Mouse (Mus musculus) ES-E14 (cell line): ENCODE results near the gene Smap1. TPM values are rescaled to one million over a fixed set of nuclear protein-coding genes. Genes with fewer than 3 reads are reported as not detected.

ENCODE experiments used
- DNase-seq: peaks from one replicate; pipeline ENCODE4 v3.0.0-alpha.2; 2013; ENCODE audit warnings: low read depth, low spot score
- H3K27ac ChIP-seq: 2 replicates; pipeline ENCODE4 v1.5.1; 2012; ENCODE audit warnings: low read depth, mild to moderate bottlenecking, low read length, moderate library complexity, mixed read lengths; ENCODE audit not compliant: poor library complexity, insufficient read depth, severe bottlenecking
- H3K36me3 ChIP-seq: 2 replicates; pipeline ENCODE4 v1.6.1; 2012; ENCODE audit warnings: mild to moderate bottlenecking, low read length, moderate library complexity, mixed read lengths; ENCODE audit not compliant: control insufficient read depth, poor library complexity, insufficient read depth, severe bottlenecking
- H3K4me1 ChIP-seq, 2 experiments: fragments of 150-350 bp in 1 of 2; sonication (generic) in 1 of 2; 2 replicates each; pipeline ENCODE4 v1.6.1; 2012; ENCODE audit warnings: low read length in 2 of 2, mild to moderate bottlenecking in 1 of 2, mixed read lengths in 1 of 2; ENCODE audit not compliant: control insufficient read depth in 2 of 2, insufficient read depth in 2 of 2, poor library complexity in 1 of 2
- H3K4me3 ChIP-seq, 2 experiments: fragments of 150-350 bp in 1 of 2; sonication (generic) in 1 of 2; 2 replicates each; pipeline ENCODE4 v1.5.1; 2012; ENCODE audit warnings: low read length in 2 of 2, low read depth in 1 of 2, mild to moderate bottlenecking in 1 of 2, mixed read lengths in 1 of 2; ENCODE audit not compliant: insufficient read depth in 1 of 2, poor library complexity in 1 of 2, severe bottlenecking in 1 of 2
- H3K9ac ChIP-seq: 2 replicates; pipeline ENCODE4 v1.6.1; 2012; ENCODE audit warnings: low read depth, mild to moderate bottlenecking, low read length, mixed read lengths; ENCODE audit not compliant: poor library complexity, insufficient read depth, severe bottlenecking
- H3K9me3 ChIP-seq: fragments of 150-350 bp; sonication (generic); 2 replicates; pipeline ENCODE4 v1.6.1; 2012; ENCODE audit warnings: low read depth, mild to moderate bottlenecking, low read length; ENCODE audit not compliant: control insufficient read depth, insufficient read depth
- CHD2 ChIP-seq: IDR thresholded peaks from 2 replicates; pipeline ENCODE4 v1.6.1; 2014; ENCODE audit warnings: mild to moderate bottlenecking, low read depth, low read length, inconsistent platforms
- HCFC1 ChIP-seq: IDR thresholded peaks from 2 replicates; pipeline ENCODE4 v1.6.1; 2012; ENCODE audit warnings: low read length, inconsistent platforms, borderline replicate concordance; ENCODE audit not compliant: insufficient read depth
- MAFK ChIP-seq: IDR thresholded peaks from 2 replicates; pipeline ENCODE4 v1.6.1; 2014; ENCODE audit warnings: mild to moderate bottlenecking, low read depth, low read length, inconsistent platforms; ENCODE audit not compliant: insufficient read depth
- ZC3H11A ChIP-seq: IDR thresholded peaks from 2 replicates; pipeline ENCODE4 v1.6.1; 2012; ENCODE audit warnings: low read depth, mild to moderate bottlenecking, inconsistent platforms, low read length, borderline replicate concordance
- ZNF384 ChIP-seq: IDR thresholded peaks from 2 replicates; pipeline ENCODE4 v1.6.1; 2012; ENCODE audit warnings: low read depth, low read length, inconsistent platforms
- in situ Hi-C, 2 experiments: fragments of 600-800 bp; cut with MboI; formaldehyde crosslinking; loops; one replicate each; pipeline ENCODE4 v1.15.1; 2025; ENCODE audit warnings: low sequenced_read_pairs in 2 of 2, inconsistent platforms in 1 of 2; ENCODE audit not compliant: unreplicated experiment in 2 of 2
- total RNA-seq: library from RNA; depleted of rRNA; stranded (reverse); fragments of 300-350 nt; gene quantifications from 2 replicates; pipeline ENCODE4 v1.2.3, GENCODE M21; 2012

Gene Smap1
- total RNA-seq, 1 experiment: 41.3 TPM

DNA sequence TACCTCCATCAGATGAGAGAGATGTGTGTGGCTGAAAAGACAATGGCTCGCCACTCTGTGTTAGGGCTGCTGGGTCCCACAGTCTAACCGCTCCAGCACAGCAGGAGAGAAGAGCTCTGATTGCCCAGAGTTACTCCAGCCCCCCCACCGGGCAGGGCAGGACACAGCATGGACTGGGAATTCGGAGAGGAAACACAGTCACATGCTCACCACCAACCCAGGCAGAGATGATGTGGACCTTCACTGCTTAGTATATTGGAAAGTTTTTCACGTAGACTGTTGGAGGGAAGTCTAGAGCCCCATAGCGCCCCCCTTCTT is 37.3 kb upstream of the Smap1 start:
- in situ Hi-C loops: no loop called here
- no peak for DNase-seq
- TF ChIP-seq CHD2 (no peak), ZNF384 (no peak), ZC3H11A (no peak), HCFC1 (no peak), MAFK (no peak)
- Histone ChIP-seq H3K27ac (no peak overlapping the region), H3K9me3 (no peaks in the 10 kb centered on the region), H3K36me3 (no peaks in the 10 kb centered on the region), H3K9ac (no peak overlapping the region), H3K4me3 (peak overlapping the region; percentile 34 to 69), H3K4me1 (peaks cover 0 to 7% of the 10 kb centered on the region in 2 experiments; a peak in 1 of 4 replicates)

DNA sequence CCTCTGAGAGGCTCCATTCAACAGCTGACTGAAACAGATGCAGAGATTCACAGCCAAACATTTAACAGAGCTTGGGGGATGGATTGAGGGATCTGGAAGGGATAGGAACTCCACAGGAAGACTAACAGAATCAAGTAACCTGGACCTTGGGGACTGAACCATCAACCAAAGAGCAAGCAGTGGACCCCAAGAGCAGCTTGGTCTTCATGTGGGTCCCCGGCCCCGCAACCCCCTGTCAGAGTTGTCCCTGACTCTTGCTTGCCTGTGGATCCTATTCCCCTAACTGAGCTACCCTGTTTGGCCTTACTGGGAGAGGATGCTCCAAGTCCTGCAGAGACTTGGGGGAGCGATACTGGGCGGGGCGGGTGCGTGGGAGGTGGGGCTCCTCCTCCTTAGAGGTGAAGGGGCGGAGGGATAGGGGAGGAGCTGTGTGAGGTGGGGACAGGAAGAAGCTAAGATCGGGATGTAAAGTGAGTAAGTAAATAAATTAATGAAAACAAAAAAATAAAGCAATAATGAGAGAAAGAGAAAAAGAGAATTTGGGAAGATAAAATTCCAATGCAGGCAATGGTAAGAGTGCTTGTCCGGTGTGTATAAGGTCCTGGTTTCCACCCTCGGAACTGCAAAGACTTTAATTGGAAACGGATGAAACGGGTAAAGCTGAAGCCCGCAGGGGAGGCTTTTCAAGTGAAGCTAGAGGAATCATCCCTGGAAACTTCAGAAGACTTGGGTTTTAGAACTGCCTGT is 36.7 kb upstream of the Smap1 start:
- no peak for TF ChIP-seq CHD2
- in situ Hi-C loops: no loop called here
- H3K27ac ChIP-seq: no peak overlapping the region
- H3K36me3 ChIP-seq: no peaks in the 10 kb centered on the region
- no peak overlapping the region for H3K9ac ChIP-seq
- H3K4me1 ChIP-seq: peaks cover 0 to 7% of the 10 kb centered on the region in 2 experiments; a peak in 1 of 4 replicates
- H3K4me3 ChIP-seq: peak overlapping the region; percentile 34 to 69
- no peaks in the 10 kb centered on the region for H3K9me3 ChIP-seq
- no peak for DNase-seq

DNA sequence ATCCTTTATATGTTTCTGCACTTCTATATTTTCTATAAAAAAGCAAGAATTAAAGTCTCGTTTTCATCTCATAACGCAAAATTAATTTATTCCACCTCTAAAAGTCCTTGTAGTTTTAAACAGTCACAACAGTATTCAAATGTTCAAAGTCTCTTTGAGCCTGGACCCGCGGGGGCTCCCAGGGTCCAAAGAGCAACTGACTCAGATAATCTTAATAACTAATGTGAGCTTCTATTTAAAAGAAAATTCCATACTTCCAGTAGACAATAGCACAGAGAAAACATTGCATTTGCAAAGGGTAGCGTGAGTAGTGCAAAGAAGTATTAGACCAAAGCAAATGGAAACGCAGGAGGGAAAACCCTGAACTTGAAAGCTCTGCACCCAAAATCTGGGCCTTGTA is 36.0 kb upstream of the Smap1 start:
- Histone ChIP-seq H3K27ac (no peak overlapping the region), H3K4me1 (peaks cover 0 to 7% of the 10 kb centered on the region in 2 experiments; a peak in 1 of 4 replicates), H3K4me3 (no peak overlapping the region), H3K9ac (no peak overlapping the region), H3K9me3 (no peaks in the 10 kb centered on the region), H3K36me3 (no peaks in the 10 kb centered on the region)
- no peak for DNase-seq
- in situ Hi-C loops: no loop called here
- TF ChIP-seq CHD2: no peak
- TF ChIP-seq MAFK: no peak
- TF ChIP-seq HCFC1: no peak
- no peak for TF ChIP-seq ZC3H11A
- no peak for TF ChIP-seq ZNF384

DNA sequence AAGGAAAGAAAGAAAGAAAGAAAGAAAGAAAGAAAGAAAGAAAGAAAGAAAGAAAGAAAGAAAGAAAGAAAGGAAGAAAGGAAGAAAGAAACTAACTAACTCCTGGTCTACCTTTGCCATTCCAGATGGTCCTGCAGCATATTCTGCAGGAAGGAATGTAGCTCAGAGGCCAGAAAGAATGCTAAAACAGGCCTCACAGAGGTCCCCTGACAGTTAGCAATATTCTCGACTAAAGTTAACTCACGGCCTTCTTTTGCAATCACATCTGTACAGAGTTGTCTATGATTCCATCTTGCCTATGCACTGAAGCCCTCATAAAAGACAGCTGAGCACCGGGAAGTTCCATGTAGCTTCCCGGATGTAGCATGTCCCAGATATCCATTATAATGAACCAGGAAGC is 33.4 kb upstream of the Smap1 start:
- H3K9ac ChIP-seq: no peak overlapping the region
- in situ Hi-C loops: no loop called here
- H3K9me3 ChIP-seq: no peaks in the 10 kb centered on the region
- H3K4me1 ChIP-seq: peaks cover 0 to 5% of the 10 kb centered on the region in 2 experiments; a peak in 1 of 4 replicates
- TF ChIP-seq HCFC1: no peak
- TF ChIP-seq ZC3H11A: no peak
- no peak for TF ChIP-seq CHD2
- TF ChIP-seq MAFK: no peak
- no peak for TF ChIP-seq ZNF384
- no peaks in the 10 kb centered on the region for H3K36me3 ChIP-seq
- H3K27ac ChIP-seq: no peak overlapping the region
- no peak overlapping the region for H3K4me3 ChIP-seq
- no peak for DNase-seq

DNA sequence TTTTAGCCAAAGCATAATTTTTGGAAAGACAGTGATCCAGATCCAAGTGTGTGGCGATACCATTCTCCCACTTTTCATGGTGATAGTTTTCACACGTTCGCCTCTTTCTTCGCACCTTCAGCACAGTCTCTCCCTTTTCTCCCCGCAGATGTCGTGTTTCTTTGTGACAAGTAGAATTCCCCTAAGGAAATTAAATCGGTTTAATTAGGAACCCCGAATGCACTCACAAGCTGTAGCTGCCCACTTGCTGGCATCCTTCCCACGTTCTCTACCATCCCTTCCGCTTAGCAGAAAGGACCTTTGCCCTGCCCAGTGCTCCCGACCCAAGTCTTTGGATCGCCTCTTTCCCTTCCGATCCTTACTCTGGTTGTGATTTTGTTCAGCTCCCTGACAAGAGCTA is 31.8 kb upstream of the Smap1 start:
- H3K9me3 ChIP-seq: no peaks in the 10 kb centered on the region
- no peak overlapping the region for H3K4me3 ChIP-seq
- TF ChIP-seq MAFK (no peak), ZC3H11A (no peak), ZNF384 (no peak)
- in situ Hi-C loops: no loop called here
- no peak for DNase-seq
- no peak overlapping the region for H3K27ac ChIP-seq
- no peaks in the 10 kb centered on the region for H3K36me3 ChIP-seq
- no peak overlapping the region for H3K9ac ChIP-seq
- H3K4me1 ChIP-seq: peaks cover 0 to 5% of the 10 kb centered on the region in 2 experiments; a peak in 1 of 4 replicates
